Mouse (Mus musculus) kidney, postnatal 0 days (tissue): Measurements from ENCODE around the gene Ppp1r1c. TPM values are rescaled to one million over a fixed set of nuclear protein-coding genes. Genes with fewer than 3 reads are reported as not detected.

Experiments
- ATAC-seq: fragments of 200-750 bp; cut with Nextera tagmentation; replicated peaks from 2 replicates; pipeline ENCODE4 v1.8.0; 2017; ENCODE audit warnings: low read depth, moderate number of reproducible peaks, moderate TSS enrichment, moderate library complexity; ENCODE audit not compliant: low FRiP score
- DNase-seq: peaks from one replicate; pipeline ENCODE4 v3.0.0-alpha.2; 2016; ENCODE audit warnings: low spot score
- H3K27ac ChIP-seq: fragments of 300-500 bp; sonication (generic); 2 replicates; pipeline ENCODE4 v1.5.1; 2014; ENCODE audit warnings: mild to moderate bottlenecking
- H3K27me3 ChIP-seq: fragments of 300-500 bp; sonication (generic); 2 replicates; pipeline ENCODE4 v1.6.1; 2014; ENCODE audit warnings: low read length, mixed read lengths; ENCODE audit not compliant: insufficient read depth
- H3K36me3 ChIP-seq: fragments of 300-500 bp; sonication (generic); 2 replicates; pipeline ENCODE4 v1.6.1; 2014; ENCODE audit warnings: low read length, mixed read lengths; ENCODE audit not compliant: insufficient read depth
- H3K4me1 ChIP-seq: fragments of 300-500 bp; sonication (generic); replicated peaks from 2 replicates; pipeline ENCODE4 v1.6.1; 2014; ENCODE audit warnings: antibody characterized with exemption, low read length, mixed read lengths; ENCODE audit not compliant: insufficient read depth
- H3K4me2 ChIP-seq: fragments of 300-500 bp; sonication (generic); 2 replicates; pipeline ENCODE4 v1.6.1; 2014; ENCODE audit warnings: mild to moderate bottlenecking, low read length, moderate library complexity, mixed read lengths
- H3K4me3 ChIP-seq: fragments of 300-500 bp; sonication (generic); replicated peaks from 2 replicates; pipeline ENCODE4 v1.5.1; 2014; ENCODE audit warnings: low read depth, low read length
- H3K9ac ChIP-seq: fragments of 300-500 bp; sonication (generic); 2 replicates; pipeline ENCODE4 v1.6.1; 2014; ENCODE audit warnings: low read depth, low read length
- H3K9me3 ChIP-seq: fragments of 300-500 bp; sonication (generic); replicated peaks from 2 replicates; pipeline ENCODE4 v1.6.1; 2016; ENCODE audit warnings: low read length, inconsistent platforms, mixed read lengths
- CTCF ChIP-seq: IDR thresholded peaks from 2 replicates; pipeline ENCODE4 v1.5.1; 2016; ENCODE audit warnings: antibody characterized with exemption, low read depth, mild to moderate bottlenecking, moderate library complexity
- WGBS: fragments of 180-500 bp; shearing (Covaris S2); extraction: QIAGEN DNeasy Blood & Tissue Kit; methylation state at CpG from one replicate; pipeline ENCODE4 v1.1.7; 2014; 5-methylcytosine and 5-hydroxymethylcytosine counted together
- polyA plus RNA-seq: library from polyadenylated mRNA; unstranded; fragments of >200 nt; fragmentation: Nextera tagmentation; extraction: Ambion mirVana; gene quantifications from 2 replicates; pipeline ENCODE4 v1.2.1, GENCODE M21; 2015

The Ppp1r1c gene
- polyA plus RNA-seq, 1 experiment from 2014 or later, result 0.16 TPM

- H3K9ac ChIP-seq, result no peak overlapping the region
- DNase-seq (no peak), ATAC-seq (no peak)
- no peak overlapping the region for H3K27ac ChIP-seq
- H3K4me3 ChIP-seq, result no peak overlapping the region
- WGBS, result 69% methylated on average over 6 of the region's 6 CpGs
- H3K9me3 ChIP-seq, result no peaks in the 10 kb centered on the region
- no peaks in the 10 kb centered on the region; the same call in 1 of the 2 replicates for H3K4me1 ChIP-seq
- H3K4me2 ChIP-seq, result no peak overlapping the region
- no peaks in the 10 kb centered on the region for H3K36me3 ChIP-seq
- no peaks in the 10 kb centered on the region for H3K27me3 ChIP-seq
- no peak for TF ChIP-seq CTCF
These were observed 55.3 kb downstream of the Ppp1r1c start for GRCm38 (mm10) chr2:79762723-79763388.

- H3K4me3 ChIP-seq, result no peak overlapping the region
- H3K27ac ChIP-seq, result no peak overlapping the region
- H3K27me3 ChIP-seq, result no peaks in the 10 kb centered on the region
- no peaks in the 10 kb centered on the region; the same call in 1 of the 2 replicates for H3K4me1 ChIP-seq
- DNase-seq (peak; percentile 35), ATAC-seq (no peak)
- no peak overlapping the region for H3K4me2 ChIP-seq
- H3K9me3 ChIP-seq, result no peaks in the 10 kb centered on the region
- no peaks in the 10 kb centered on the region for H3K36me3 ChIP-seq
- no peak for TF ChIP-seq CTCF
- WGBS, result 62% methylated on average over 3 of the region's 3 CpGs
- no peak overlapping the region for H3K9ac ChIP-seq
These were observed 57.5 kb downstream of the Ppp1r1c start for GRCm38 (mm10) chr2:79765032-79765431.

GRCm38 (mm10) chr2:79765723-79766122 is 58.1 kb downstream of the Ppp1r1c start:
- no peaks in the 10 kb centered on the region for H3K9me3 ChIP-seq
- H3K4me3 ChIP-seq, result no peak overlapping the region
- 37% methylated on average over 7 of the region's 7 CpGs for WGBS
- no peaks in the 10 kb centered on the region for H3K36me3 ChIP-seq
- TF ChIP-seq CTCF, result no peak
- no peak for ATAC-seq
- H3K4me1 ChIP-seq, result no peaks in the 10 kb centered on the region; the same call in 1 of the 2 replicates
- H3K27ac ChIP-seq, result peak overlapping the region; percentile 5; the same call in 1 of the 2 replicates
- DNase-seq, result peak; percentile 67
- no peak overlapping the region for H3K9ac ChIP-seq
- no peak overlapping the region for H3K4me2 ChIP-seq
- no peaks in the 10 kb centered on the region for H3K27me3 ChIP-seq

GRCm38 (mm10) chr2:79768625-79769024 is 61.0 kb downstream of the Ppp1r1c start:
- H3K27me3 ChIP-seq, result no peaks in the 10 kb centered on the region
- ATAC-seq, result no peak
- no peak overlapping the region for H3K9ac ChIP-seq
- no peak overlapping the region for H3K4me3 ChIP-seq
- H3K27ac ChIP-seq, result no peak overlapping the region
- TF ChIP-seq CTCF, result no peak
- H3K9me3 ChIP-seq, result no peaks in the 10 kb centered on the region
- H3K4me1 ChIP-seq, result no peaks in the 10 kb centered on the region; the same call in 1 of the 2 replicates
- no peaks in the 10 kb centered on the region for H3K36me3 ChIP-seq
- no peak for DNase-seq
- WGBS, result 84% methylated on average over 2 of the region's 2 CpGs
- no peak overlapping the region for H3K4me2 ChIP-seq

- H3K27ac ChIP-seq, result no peak overlapping the region
- ATAC-seq, result no peak; the same call in 1 of the 2 replicates
- WGBS, result 61% methylated on average over 3 of the region's 3 CpGs
These were observed 62.7 kb downstream of the Ppp1r1c start for GRCm38 (mm10) chr2:79770307-79770706.

GRCm38 (mm10) chr2:79774372-79774771 is 66.8 kb downstream of the Ppp1r1c start:
- WGBS, result 1% methylated on average over 5 of the region's 5 CpGs

More at GRCm38 (mm10) chr2:79770307-79770706, 62.7 kb downstream of the Ppp1r1c start:
- no peak overlapping the region for H3K9ac ChIP-seq
- no peaks in the 10 kb centered on the region for H3K36me3 ChIP-seq
- no peak for TF ChIP-seq CTCF
- no peaks in the 10 kb centered on the region for H3K27me3 ChIP-seq
- H3K4me2 ChIP-seq, result no peak overlapping the region
- no peaks in the 10 kb centered on the region for H3K9me3 ChIP-seq
- H3K4me1 ChIP-seq, result no peaks in the 10 kb centered on the region; the same call in 1 of the 2 replicates
- H3K4me3 ChIP-seq, result no peak overlapping the region
- DNase-seq, result no peak

More at GRCm38 (mm10) chr2:79774372-79774771, 66.8 kb downstream of the Ppp1r1c start:
- no peak overlapping the region for H3K4me3 ChIP-seq
- ATAC-seq, result peak; percentile 75
- no peak overlapping the region for H3K4me2 ChIP-seq
- no peaks in the 10 kb centered on the region for H3K9me3 ChIP-seq
- no peak overlapping the region for H3K9ac ChIP-seq
- no peaks in the 10 kb centered on the region; the same call in 1 of the 2 replicates for H3K4me1 ChIP-seq
- no peaks in the 10 kb centered on the region for H3K27me3 ChIP-seq
- H3K36me3 ChIP-seq, result no peaks in the 10 kb centered on the region
- DNase-seq, result peak; percentile 96
- H3K27ac ChIP-seq, result no peak overlapping the region
- TF ChIP-seq CTCF, result peak; percentile 97
